Mouse (Mus musculus) heart, postnatal 4 days (tissue): ENCODE measurements around the gene Ufl1. TPM values are rescaled to one million over a fixed set of nuclear protein-coding genes. Genes with fewer than 3 reads are reported as not detected.
"Not testable (repeated sequence)": the region's sequence is repeated elsewhere in the genome, so short reads cannot be mapped to it uniquely, and the experiment has no call there.

ENCODE experiments used
- DNase-seq: peaks from one replicate; pipeline ENCODE4 v3.0.0; 2021
- total RNA-seq, 2 experiments: library from RNA; stranded (reverse); gene quantifications; 2 replicates each; pipeline ENCODE4 v1.2.3; 2021

Ufl1 gene
- 10 to 100 TPM; 33.3 to 33.6 TPM for total RNA-seq

- peak; percentile 98 for DNase-seq
Observed at GRCm38 (mm10) chr4:25281671-25282038, at the start of gene Ufl1. Ufl1 (minus strand) TSS chr4:25281821.

DNA sequence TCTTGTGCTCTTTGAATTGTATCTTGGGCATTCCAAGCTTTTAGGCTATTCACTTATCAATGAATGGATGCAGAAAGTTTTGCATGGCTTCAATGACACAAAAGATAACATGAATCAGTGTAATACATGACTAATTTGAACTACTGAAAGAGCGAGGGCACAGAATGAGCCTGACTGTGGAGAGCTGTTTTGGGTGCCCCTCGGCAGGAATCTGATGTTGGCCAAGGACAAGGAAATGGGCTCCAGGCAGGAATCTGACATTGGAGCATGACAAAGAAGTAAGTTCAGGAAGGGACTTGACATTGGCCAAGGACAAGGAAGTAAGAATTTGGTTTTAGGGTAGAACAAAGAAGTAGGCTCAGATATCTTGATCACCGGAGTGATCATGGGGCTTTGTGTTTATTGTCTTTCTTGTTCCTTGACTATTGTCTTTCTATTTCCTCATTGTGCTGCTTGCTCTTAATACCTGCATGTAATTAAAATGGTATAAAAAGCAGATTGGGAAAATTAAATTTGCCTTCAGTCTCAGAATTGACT lies 44.1 kb upstream of the Ufl1 start:
- no peak for DNase-seq

GRCm38 (mm10) chr4:25322631-25323178 lies 41.1 kb upstream of the Ufl1 start:
- no peak for DNase-seq

DNA sequence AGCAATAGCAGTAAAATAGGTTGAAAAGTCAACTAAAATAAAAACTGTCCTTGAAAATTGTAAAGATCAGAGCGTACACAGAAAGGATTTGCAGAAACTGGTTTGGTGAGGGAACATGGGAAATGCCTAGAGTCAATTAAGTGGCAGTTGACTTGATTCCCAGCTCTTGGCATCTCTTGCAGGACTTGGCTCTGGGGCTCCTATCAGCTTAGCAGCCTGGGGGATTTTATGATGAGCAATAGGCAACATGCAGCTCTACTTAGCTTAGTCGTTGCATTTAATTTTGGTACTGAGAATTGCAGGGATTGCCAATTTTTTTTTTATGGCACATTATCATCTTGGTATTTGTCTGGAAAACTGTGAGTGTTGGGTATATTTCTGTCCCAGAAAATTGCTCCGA lies 32.1 kb upstream of the Ufl1 start:
- no peak for DNase-seq

DNA sequence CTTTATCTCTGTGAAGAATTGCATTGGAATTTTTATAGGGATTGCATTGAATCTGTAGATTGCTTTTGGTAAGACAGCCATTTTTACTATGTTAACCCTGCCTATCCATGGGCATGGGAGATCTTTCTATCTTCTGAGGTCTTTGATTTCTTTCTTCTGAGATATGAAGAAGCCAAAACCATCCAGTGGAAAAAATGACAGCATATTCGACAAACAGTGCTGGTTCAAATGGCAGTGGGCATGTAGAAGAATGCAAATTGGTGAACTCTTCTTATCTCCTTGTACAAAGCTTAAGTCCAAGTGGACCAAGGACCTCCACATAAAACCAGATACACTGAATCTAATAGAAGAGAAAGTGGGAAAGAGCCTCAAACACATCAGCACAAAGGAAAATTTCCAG lies 3.4 kb upstream of the Ufl1 start:
- DNase-seq, result not testable (repeated sequence)

GRCm38 (mm10) chr4:25280938-25281670 lies 517 bp downstream of the Ufl1 start:
- no peak for DNase-seq

- no peak for DNase-seq
Observed at GRCm38 (mm10) chr4:25272861-25273627, 8.6 kb downstream of the Ufl1 start.

- no peak for DNase-seq
Observed at GRCm38 (mm10) chr4:25271926-25272325, 9.7 kb downstream of the Ufl1 start.

GRCm38 (mm10) chr4:25267144-25267543 lies 14.5 kb downstream of the Ufl1 start:
- no peak for DNase-seq

GRCm38 (mm10) chr4:25257822-25258398 lies 23.7 kb downstream of the Ufl1 start:
- no peak for DNase-seq

DNA sequence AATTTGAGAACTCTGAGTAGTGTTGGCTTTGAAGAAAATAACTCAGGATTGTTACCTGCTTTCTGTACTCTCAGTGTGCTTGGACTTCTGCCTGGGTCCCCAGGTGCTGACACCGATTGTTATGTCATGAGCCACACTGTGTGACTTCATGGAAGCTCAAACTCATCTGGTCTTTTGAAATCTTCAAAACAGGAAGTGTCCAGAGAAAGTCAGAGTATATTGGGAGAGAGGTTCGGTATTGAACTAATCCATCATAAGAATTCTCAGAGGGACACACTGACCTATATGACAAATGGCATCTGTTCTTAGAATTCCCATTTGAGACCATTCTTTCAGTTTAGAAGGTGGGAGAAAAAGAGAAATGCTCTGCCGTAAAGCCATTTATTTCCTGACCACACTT lies 38.8 kb downstream of the Ufl1 start, which contains the start of gene Fhl5:
Gene Fhl5 (minus strand): TSS at position 101 of the 400 bp plus-strand sequence.
- DNase-seq, result no peak

- DNase-seq, result not testable (repeated sequence)
Observed at GRCm38 (mm10) chr4:25235663-25236062, 46.0 kb downstream of the Ufl1 start.

- not testable (repeated sequence) for DNase-seq
Observed at GRCm38 (mm10) chr4:25233767-25234166, 47.9 kb downstream of the Ufl1 start.

GRCm38 (mm10) chr4:25232546-25232945 lies 49.1 kb downstream of the Ufl1 start:
- no peak for DNase-seq

DNA sequence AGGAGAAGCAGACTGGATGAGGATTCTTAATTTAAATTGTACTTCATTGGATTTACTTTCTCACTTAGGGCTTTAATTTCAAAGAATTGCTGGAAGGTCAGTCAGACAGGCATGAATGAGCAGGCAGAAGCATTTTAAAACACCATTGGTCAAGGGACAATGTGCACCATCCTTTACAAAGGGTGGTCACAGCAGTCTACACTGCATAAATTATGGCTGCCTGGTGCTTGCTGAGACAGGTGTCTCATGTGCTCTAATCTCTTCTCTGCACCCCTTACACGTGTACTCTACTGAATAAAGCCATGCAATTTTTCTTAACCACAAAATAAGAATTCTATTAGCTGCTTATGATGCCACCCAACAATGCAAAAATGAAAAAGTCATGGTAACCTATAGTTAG lies 54.1 kb downstream of the Ufl1 start:
- no peak for DNase-seq

DNA sequence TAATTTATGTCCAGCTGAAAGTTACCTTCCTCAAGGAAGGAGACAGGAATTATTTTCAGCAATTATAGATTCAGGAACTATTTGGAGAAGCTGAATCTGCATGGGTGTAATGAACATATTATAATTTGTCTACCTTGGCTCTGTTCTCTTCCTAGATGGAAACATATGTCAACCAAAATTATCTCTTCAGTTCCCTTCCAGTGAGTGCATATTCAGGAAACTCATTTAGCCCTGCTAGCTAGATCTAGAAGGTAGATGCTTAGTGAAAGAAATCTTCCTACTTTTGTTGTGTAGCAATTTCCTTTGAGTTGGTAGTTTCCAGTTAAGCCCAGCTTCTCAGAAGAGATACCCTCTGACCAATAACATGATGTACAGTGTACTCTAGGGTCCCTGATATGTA lies 59.7 kb downstream of the Ufl1 start:
- no peak for DNase-seq

DNA sequence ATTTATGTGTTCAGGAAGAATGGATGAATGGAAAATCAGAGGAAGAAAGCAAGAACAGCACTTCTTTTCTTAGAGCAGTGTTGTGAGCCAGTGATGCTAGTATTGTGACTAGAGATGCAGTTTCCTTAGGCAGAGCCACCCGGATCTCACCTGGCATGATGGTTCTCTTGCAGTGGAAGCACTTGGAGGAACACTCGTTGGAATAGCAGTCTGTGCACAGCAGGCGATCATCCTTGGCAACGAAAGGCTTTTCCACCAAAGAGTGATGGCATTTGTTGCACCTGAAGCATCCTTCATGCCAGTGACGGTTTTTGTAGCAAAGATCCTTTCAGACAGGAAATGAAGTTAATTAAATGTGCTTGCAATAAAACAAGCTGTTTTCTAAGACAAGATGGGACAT lies 68.2 kb downstream of the Ufl1 start:
- no peak for DNase-seq

DNA sequence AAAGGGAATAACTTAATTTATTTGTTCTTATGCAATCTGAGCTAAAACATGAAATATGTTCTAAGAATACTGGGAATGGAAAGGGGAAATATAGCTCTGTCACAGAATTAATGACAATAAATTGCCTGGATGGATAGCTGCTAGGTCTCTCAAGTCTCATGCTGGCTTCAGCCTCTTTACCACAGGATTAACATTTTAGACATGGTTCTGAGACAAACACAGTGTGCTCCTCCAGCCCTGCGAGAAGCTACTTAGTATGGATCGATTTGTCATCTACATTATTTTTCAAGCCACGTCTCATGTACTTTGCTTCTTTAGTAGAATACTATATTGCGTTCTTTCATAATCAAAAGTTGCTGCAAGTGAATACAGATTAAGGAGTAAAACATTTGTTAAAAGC lies 75.5 kb downstream of the Ufl1 start:
- DNase-seq, result no peak

Other genes starting within 250 kb of the Ufl1 start
- under 1 TPM in 1 of 2 experiments, not detected in 1; 0.23 TPM for gene Fhl5, start 38.9 kb downstream of the Ufl1 start, total RNA-seq